Mouse (Mus musculus) spleen, postnatal 0 days (tissue): ENCODE results near the gene Six3. TPM values are rescaled to one million over a fixed set of nuclear protein-coding genes. Genes with fewer than 3 reads are reported as not detected.

ENCODE experiments used
- polyA plus RNA-seq: library from polyadenylated mRNA; unstranded; fragments of >200 nt; fragmentation: Nextera tagmentation; extraction: Ambion mirVana; gene quantifications from 2 replicates; pipeline ENCODE4 v1.2.1, GENCODE M21; 2015

Six3 gene
- polyA plus RNA-seq, result not detected in 2 replicates

DNA sequence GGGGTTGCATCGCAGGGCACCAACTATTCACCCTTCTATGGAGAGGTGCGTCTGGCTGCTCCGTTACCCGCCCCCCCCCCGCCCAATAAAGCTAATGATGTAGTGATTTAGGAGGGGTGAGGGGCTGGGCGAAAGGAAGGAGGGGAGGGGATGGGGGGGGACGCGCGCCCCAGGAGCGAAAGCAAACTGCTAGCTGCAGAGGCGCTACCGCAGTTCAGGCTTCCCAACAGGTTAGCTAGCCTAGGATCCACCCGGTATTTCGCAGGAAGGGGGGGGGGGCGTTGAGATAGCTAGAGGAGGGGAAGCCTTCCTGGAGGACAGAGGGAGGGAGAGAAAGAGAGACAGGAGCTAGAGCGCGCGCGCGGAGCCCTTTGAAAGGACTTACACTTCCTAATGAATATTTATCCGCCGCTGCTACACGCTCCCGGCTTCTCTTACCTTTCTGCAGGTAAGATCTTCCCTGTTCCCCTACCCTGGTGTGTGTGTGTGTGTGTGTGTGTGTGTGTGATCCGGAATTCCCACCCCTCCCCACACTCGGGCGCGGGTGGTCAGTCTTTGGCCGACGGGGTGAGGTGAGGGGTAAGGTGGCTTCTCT, at the start of gene Six3:
TSS of gene Six3 (plus strand) at position 343 of the 595 bp plus-strand sequence.

Other genes with a start within 250 kb of the Six3 start
- 0.08 TPM in 1 of 2 replicates, not detected in the other for gene Six2, start 74.7 kb downstream of the Six3 start, polyA plus RNA-seq